Mouse (Mus musculus): ENCODE measurements around the gene Gm10053. TPM values are rescaled to one million over a fixed set of nuclear protein-coding genes. Genes with fewer than 3 reads are reported as not detected.
A peak's percentile ranks its signal among the peaks of the same experiment; 100 is the strongest.

The Gm10053 gene
- polyA plus RNA-seq, 1 experiment from 2014 or later = 321 TPM

DNA sequence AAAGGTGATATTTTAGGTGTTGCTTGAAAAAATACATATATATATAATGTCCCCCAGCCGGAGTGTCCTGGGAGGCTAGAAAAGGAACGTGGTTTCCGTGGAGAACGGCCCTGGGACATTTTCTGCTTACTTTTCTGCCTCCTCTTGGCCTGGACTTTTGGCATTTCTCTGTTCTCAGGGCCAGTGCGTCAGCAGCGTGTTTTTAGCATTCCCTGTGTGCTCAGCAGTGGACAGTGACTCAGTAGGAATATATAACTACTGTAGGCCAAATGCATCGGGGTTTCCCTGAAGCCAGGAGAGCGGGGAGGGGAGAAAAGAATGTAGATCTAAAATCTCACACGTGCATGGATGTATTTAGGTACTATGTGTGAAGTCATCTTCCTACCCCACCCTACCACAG lies 10.1 kb upstream of the Gm10053 start:
- peaks cover 3% of the 10 kb centered on the region; the same call in 1 of the 2 replicates for H3K27me3 ChIP-seq (ENCODE audit: control insufficient read depth, insufficient read depth, low read length)
- no peak overlapping the region for H3K4me3 ChIP-seq (ENCODE audit: low read depth, low read length)
- WGBS = 86% methylated on average over 9 of the region's 9 CpGs
- H3K27ac ChIP-seq (ENCODE audit: low read depth, low read length) = no peak overlapping the region
- no peaks in the 10 kb centered on the region for H3K9me3 ChIP-seq (ENCODE audit: control insufficient read depth, low read length)
- H3K4me2 ChIP-seq (ENCODE audit: low read depth, low read length) = no peak overlapping the region
- no peaks in the 10 kb centered on the region for H3K4me1 ChIP-seq (ENCODE audit: control insufficient read depth, insufficient read depth, low read length)
- no peak for ATAC-seq (ENCODE audit: low read depth)
- H3K36me3 ChIP-seq (ENCODE audit: control insufficient read depth, insufficient read depth, low read length) = no peaks in the 10 kb centered on the region
- H3K9ac ChIP-seq (replicated peaks; ENCODE audit: low read depth, low read length) = no peak overlapping the region

DNA sequence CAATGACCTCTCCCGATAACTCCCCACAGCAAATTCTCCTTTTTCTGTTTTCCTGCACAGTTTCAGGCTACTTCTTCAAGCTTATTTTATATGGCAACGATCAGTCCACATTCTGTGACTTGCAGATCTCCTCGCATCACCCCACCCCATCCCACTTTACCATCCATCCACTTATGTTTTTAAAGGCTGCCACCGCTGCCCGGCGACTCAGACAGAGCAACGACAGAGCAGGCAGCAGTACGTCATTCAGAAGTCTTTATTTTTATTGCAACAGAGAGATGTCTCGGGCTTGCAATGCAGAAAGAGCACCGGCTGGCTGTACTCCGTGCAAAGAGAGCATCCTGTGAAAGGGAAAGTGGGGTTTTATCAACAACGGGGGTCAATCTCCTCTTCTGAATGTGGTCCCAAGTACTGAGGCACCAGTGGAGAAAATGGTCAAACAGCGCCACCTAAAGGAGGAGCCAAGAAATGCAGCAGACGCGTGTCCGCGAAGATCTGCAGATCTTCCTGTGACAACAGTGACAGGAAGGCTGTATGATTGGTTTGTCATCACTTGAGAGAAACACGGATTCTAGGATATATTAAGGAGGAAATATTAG lies 4.3 kb upstream of the Gm10053 start:
- Histone ChIP-seq H3K9ac (replicated peaks; ENCODE audit: low read depth, low read length) (no peak overlapping the region), H3K36me3 (ENCODE audit: control insufficient read depth, insufficient read depth, low read length) (no peaks in the 10 kb centered on the region), H3K4me1 (ENCODE audit: control insufficient read depth, insufficient read depth, low read length) (no peaks in the 10 kb centered on the region), H3K9me3 (ENCODE audit: control insufficient read depth, low read length) (no peaks in the 10 kb centered on the region), H3K4me3 (ENCODE audit: low read depth, low read length) (peak overlapping the region; percentile 30), H3K27me3 (ENCODE audit: control insufficient read depth, insufficient read depth, low read length) (no peaks in the 10 kb centered on the region), H3K27ac (ENCODE audit: low read depth, low read length) (no peak overlapping the region), H3K4me2 (ENCODE audit: low read depth, low read length) (peak overlapping the region; percentile 47)
- 18% methylated on average over 18 of the region's 18 CpGs for WGBS
- peak; percentile 78 for ATAC-seq (ENCODE audit: low read depth)

DNA sequence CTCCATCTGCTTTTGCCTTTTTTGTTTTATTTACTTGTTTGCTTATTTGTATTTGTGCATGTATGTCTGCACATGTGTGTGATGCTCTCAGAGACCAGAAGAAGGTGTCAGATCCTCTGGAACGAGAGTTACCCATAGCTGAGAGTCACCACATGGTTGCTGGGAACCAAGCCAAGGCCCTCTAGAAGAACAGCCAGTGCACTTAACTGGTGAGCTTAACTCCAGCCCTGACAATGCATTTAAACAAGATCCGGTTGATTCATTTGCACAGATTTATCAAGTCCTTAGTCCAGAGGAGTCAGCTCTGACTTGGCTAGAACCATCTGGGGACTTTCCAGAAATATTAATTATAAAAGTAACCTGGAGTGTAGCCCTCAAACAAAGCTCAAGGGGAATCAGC lies 1.6 kb upstream of the Gm10053 start:
- H3K4me1 ChIP-seq (ENCODE audit: control insufficient read depth, insufficient read depth, low read length) = no peaks in the 10 kb centered on the region
- no peaks in the 10 kb centered on the region for H3K27me3 ChIP-seq (ENCODE audit: control insufficient read depth, insufficient read depth, low read length)
- H3K9me3 ChIP-seq (ENCODE audit: control insufficient read depth, low read length) = no peaks in the 10 kb centered on the region
- no peak overlapping the region for H3K4me2 ChIP-seq (ENCODE audit: low read depth, low read length)
- no peak overlapping the region for H3K4me3 ChIP-seq (ENCODE audit: low read depth, low read length)
- no peak overlapping the region for H3K27ac ChIP-seq (ENCODE audit: low read depth, low read length)
- no peak overlapping the region for H3K9ac ChIP-seq (replicated peaks; ENCODE audit: low read depth, low read length)
- ATAC-seq (ENCODE audit: low read depth) = no peak
- no peaks in the 10 kb centered on the region for H3K36me3 ChIP-seq (ENCODE audit: control insufficient read depth, insufficient read depth, low read length)
- 54% methylated on average over 2 of the region's 2 CpGs for WGBS

DNA sequence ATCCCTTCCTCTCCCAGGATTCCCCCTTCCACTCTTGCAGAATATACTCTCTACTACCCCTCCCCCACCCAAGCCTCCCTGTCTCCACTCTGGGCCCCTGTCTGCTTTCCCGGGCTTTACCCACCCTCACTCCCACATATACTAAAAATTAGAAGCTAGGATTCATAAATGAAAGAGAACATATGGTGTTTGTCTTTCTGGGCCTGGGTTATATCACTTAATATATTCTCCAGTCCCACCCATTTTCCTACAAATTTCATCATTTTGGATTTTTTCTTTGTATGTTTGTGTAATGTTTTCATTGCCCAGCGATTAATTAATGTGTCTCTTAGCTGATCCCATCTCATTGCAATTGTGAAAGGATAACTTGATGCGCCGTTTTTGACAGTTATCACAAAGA lies 5.8 kb downstream of the Gm10053 start:
- WGBS = 79% methylated on average over 4 of the region's 4 CpGs
- Histone ChIP-seq H3K9ac (replicated peaks; ENCODE audit: low read depth, low read length) (no peak overlapping the region), H3K4me1 (ENCODE audit: control insufficient read depth, insufficient read depth, low read length) (no peaks in the 10 kb centered on the region), H3K36me3 (ENCODE audit: control insufficient read depth, insufficient read depth, low read length) (no peaks in the 10 kb centered on the region), H3K9me3 (ENCODE audit: control insufficient read depth, low read length) (no peaks in the 10 kb centered on the region), H3K27me3 (ENCODE audit: control insufficient read depth, insufficient read depth, low read length) (no peaks in the 10 kb centered on the region), H3K27ac (ENCODE audit: low read depth, low read length) (no peak overlapping the region), H3K4me2 (ENCODE audit: low read depth, low read length) (no peak overlapping the region), H3K4me3 (ENCODE audit: low read depth, low read length) (no peak overlapping the region)
- ATAC-seq (ENCODE audit: low read depth) = no peak

DNA sequence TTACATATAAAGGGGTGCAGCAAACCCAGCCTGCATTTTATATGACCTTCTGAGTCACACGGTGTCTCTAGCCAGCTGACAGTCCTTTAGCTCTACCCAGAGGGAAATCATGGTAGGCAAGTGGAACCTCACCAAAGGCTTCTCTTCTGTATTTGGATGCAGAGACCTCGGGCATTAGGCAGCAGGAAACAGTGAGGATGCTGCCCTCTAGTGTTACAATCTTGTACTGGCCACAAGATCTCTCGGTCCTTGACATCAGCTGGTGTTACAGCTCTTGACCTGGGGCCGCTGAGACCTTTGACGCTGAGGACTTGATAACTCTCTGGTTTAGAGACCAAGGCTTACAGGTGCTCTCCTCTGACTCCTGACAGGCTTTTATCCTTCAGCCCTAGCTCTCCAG lies 10.0 kb downstream of the Gm10053 start:
- no peaks in the 10 kb centered on the region for H3K27me3 ChIP-seq (ENCODE audit: control insufficient read depth, insufficient read depth, low read length)
- no peaks in the 10 kb centered on the region for H3K4me1 ChIP-seq (ENCODE audit: control insufficient read depth, insufficient read depth, low read length)
- H3K27ac ChIP-seq (ENCODE audit: low read depth, low read length) = no peak overlapping the region
- no peaks in the 10 kb centered on the region for H3K36me3 ChIP-seq (ENCODE audit: control insufficient read depth, insufficient read depth, low read length)
- 14% methylated on average over 5 of the region's 5 CpGs for WGBS
- peak; percentile 73 for ATAC-seq (ENCODE audit: low read depth)
- no peak overlapping the region for H3K9ac ChIP-seq (replicated peaks; ENCODE audit: low read depth, low read length)
- H3K9me3 ChIP-seq (ENCODE audit: control insufficient read depth, low read length) = no peaks in the 10 kb centered on the region
- no peak overlapping the region for H3K4me2 ChIP-seq (ENCODE audit: low read depth, low read length)
- no peak overlapping the region for H3K4me3 ChIP-seq (ENCODE audit: low read depth, low read length)

- Histone ChIP-seq H3K27me3 (ENCODE audit: control insufficient read depth, insufficient read depth, low read length) (no peaks in the 10 kb centered on the region), H3K4me2 (ENCODE audit: low read depth, low read length) (no peak overlapping the region), H3K4me3 (ENCODE audit: low read depth, low read length) (no peak overlapping the region), H3K36me3 (ENCODE audit: control insufficient read depth, insufficient read depth, low read length) (no peaks in the 10 kb centered on the region), H3K9ac (replicated peaks; ENCODE audit: low read depth, low read length) (no peak overlapping the region), H3K27ac (ENCODE audit: low read depth, low read length) (no peak overlapping the region), H3K9me3 (ENCODE audit: control insufficient read depth, low read length) (no peaks in the 10 kb centered on the region), H3K4me1 (ENCODE audit: control insufficient read depth, insufficient read depth, low read length) (no peaks in the 10 kb centered on the region)
- ATAC-seq (ENCODE audit: low read depth) = no peak
- WGBS = 85% methylated on average over 3 of the region's 3 CpGs
These were observed 11.4 kb downstream of the Gm10053 start for GRCm38 (mm10) chr19:24886888-24887287.

DNA sequence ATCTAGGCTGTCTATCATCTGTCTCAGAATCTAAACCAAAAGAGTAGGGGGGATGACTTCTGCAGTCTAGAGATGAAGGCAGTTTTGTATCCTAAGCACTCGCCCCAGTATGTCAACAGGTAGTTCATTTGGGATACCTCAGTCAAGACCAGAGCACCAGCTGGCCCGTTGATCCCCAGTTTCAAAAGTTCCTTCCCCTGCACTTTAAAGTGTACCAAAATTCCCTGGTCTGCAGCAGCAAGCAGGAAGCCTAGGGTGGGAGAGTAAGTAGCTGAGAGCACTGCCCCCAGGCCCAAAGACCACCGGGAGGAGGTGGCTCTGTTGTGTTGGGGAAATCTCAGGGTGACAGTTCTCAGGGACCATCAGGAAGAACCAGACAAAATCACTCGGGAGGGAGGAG lies 21.1 kb downstream of the Gm10053 start:
- Histone ChIP-seq H3K9me3 (ENCODE audit: control insufficient read depth, low read length) (no peaks in the 10 kb centered on the region), H3K27me3 (ENCODE audit: control insufficient read depth, insufficient read depth, low read length) (peaks cover 33% of the 10 kb centered on the region), H3K36me3 (ENCODE audit: control insufficient read depth, insufficient read depth, low read length) (no peaks in the 10 kb centered on the region), H3K27ac (ENCODE audit: low read depth, low read length) (no peak overlapping the region), H3K9ac (replicated peaks; ENCODE audit: low read depth, low read length) (no peak overlapping the region), H3K4me2 (ENCODE audit: low read depth, low read length) (no peak overlapping the region), H3K4me3 (ENCODE audit: low read depth, low read length) (no peak overlapping the region), H3K4me1 (ENCODE audit: control insufficient read depth, insufficient read depth, low read length) (peaks cover 15% of the 10 kb centered on the region)
- ATAC-seq (ENCODE audit: low read depth) = no peak
- 15% methylated on average over 4 of the region's 4 CpGs for WGBS

DNA sequence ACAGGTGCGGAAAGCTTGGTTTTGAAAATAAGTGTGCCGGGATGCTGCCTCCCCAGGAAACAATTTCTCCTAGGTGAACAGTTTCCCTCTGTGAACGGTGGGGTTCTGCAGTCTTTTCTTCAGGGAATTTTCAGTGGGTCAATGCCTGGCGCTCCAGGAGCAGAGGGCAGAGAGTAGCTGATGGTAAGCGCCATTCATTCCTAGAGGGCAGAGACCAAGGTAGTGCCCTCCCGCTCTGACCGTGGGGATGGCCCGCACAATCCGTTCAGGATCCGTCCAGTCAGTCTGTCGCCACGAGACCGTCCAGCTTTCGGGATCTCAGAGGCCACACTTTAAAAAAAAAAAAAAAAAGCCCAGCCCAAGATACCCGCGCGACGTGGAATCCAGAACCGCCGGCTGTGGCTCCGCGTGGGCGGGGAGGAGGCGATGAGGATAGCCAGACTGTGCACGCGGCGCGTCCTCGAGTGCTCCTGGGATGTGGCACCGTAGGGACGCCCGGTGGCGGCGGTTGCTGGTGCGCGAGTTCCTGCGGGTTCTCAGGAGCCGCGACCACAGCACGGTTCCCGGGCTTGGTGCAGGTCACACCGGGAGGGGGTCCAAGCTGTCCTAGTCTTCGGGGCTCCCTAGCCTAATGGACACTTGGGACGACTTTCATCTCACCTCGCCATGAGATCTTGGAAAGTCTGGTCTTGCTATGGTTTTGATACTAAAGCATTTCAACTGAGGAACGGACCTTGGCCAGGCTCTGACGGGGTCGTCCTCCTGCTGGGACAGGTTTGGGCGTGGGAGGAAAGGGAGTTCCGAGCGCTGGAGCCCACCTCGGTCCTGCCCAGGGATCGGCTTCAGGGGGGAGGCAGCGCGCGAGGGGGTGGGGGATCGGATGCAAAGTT lies 21.8 kb downstream of the Gm10053 start:
- no peaks in the 10 kb centered on the region for H3K9me3 ChIP-seq (ENCODE audit: control insufficient read depth, low read length)
- 0 out of 2 replicates have a peak overlapping the region, but pooled peaks have one; percentile 16 for H3K4me2 ChIP-seq (ENCODE audit: low read depth, low read length)
- H3K27me3 ChIP-seq (ENCODE audit: control insufficient read depth, insufficient read depth, low read length) = peaks cover 40% of the 10 kb centered on the region
- no peak overlapping the region for H3K9ac ChIP-seq (replicated peaks; ENCODE audit: low read depth, low read length)
- no peak overlapping the region for H3K27ac ChIP-seq (ENCODE audit: low read depth, low read length)
- ATAC-seq (ENCODE audit: low read depth) = no peak; the same call in 1 of the 2 replicates
- 0 out of 2 replicates have a peak overlapping the region, but pooled peaks have one; percentile 4 for H3K4me3 ChIP-seq (ENCODE audit: low read depth, low read length)
- H3K36me3 ChIP-seq (ENCODE audit: control insufficient read depth, insufficient read depth, low read length) = no peaks in the 10 kb centered on the region
- peaks cover 15% of the 10 kb centered on the region for H3K4me1 ChIP-seq (ENCODE audit: control insufficient read depth, insufficient read depth, low read length)
- WGBS = under 1% methylated on average over 57 of the region's 57 CpGs
